Mouse (Mus musculus) heart, postnatal 10 days (tissue): ENCODE results near the gene Ptprj. TPM values are rescaled to one million over a fixed set of nuclear protein-coding genes. Genes with fewer than 3 reads are reported as not detected.

Experiments used
- DNase-seq, 2 experiments: peaks; one replicate each; pipeline ENCODE4 v3.0.0; 2021
- intact Hi-C: fragments of 180-260 bp; cut with DNase I; formaldehyde crosslinking; loops from one replicate; pipeline ENCODE4 v1.15.1; 2025
- total RNA-seq, 2 experiments: library from RNA; stranded (reverse); gene quantifications; 2 replicates each; pipeline ENCODE4 v1.2.3; 2021

The Ptprj gene
- total RNA-seq, result 10 to 100 TPM in 1 of 2 experiments, 1 to 10 TPM in 1; 9.1 to 13.1 TPM

- DNase-seq, result peak; percentile 73 to 75
- intact Hi-C loops, result loop anchor here (1.0 kb wide), 2 partner anchors 99 to 105 kb away; no protein-coding TSS in a partner anchor
These were observed at the start of gene Ptprj for GRCm38 (mm10) chr2:90580236-90581005. TSS of gene Ptprj (minus strand) at chr2:90580647.

GRCm38 (mm10) chr2:90629552-90629951, 49.1 kb upstream of the Ptprj start:
- intact Hi-C loops, result no loop called here
- no peak for DNase-seq

GRCm38 (mm10) chr2:90628261-90628660, 47.8 kb upstream of the Ptprj start:
- intact Hi-C loops, result no loop called here
- no peak for DNase-seq

- peak; percentile 65 to 75 for DNase-seq
- intact Hi-C loops, result loop anchor here (1.0 kb wide), 1 partner anchor 152 kb away; no protein-coding TSS in a partner anchor
These were observed 44.5 kb upstream of the Ptprj start for GRCm38 (mm10) chr2:90624920-90625319.

- DNase-seq, result peak in 1 of 2 experiments; percentile 19
- intact Hi-C loops, result no loop called here
These were observed 43.9 kb upstream of the Ptprj start for GRCm38 (mm10) chr2:90624339-90624738.

- no peak for DNase-seq
- intact Hi-C loops, result no loop called here
These were observed 40.4 kb upstream of the Ptprj start for GRCm38 (mm10) chr2:90620815-90621214.

- intact Hi-C loops, result no loop called here
- no peak for DNase-seq
These were observed 39.2 kb upstream of the Ptprj start for GRCm38 (mm10) chr2:90619648-90620047.

GRCm38 (mm10) chr2:90614651-90615171, 34.3 kb upstream of the Ptprj start:
- DNase-seq, result no peak
- intact Hi-C loops, result no loop called here

- DNase-seq, result no peak
- intact Hi-C loops, result no loop called here
These were observed 33.1 kb upstream of the Ptprj start for GRCm38 (mm10) chr2:90613591-90613990.

- DNase-seq, result peak; percentile 20 to 21
- intact Hi-C loops, result no loop called here
These were observed 32.6 kb upstream of the Ptprj start for GRCm38 (mm10) chr2:90613006-90613405.

GRCm38 (mm10) chr2:90611959-90612571, 31.6 kb upstream of the Ptprj start:
- intact Hi-C loops, result no loop called here
- peak; percentile 82 for DNase-seq

- DNase-seq, result no peak
- intact Hi-C loops, result no loop called here
These were observed 20.6 kb upstream of the Ptprj start for GRCm38 (mm10) chr2:90601056-90601455.

GRCm38 (mm10) chr2:90588141-90588540, 7.7 kb upstream of the Ptprj start:
- DNase-seq, result no peak
- intact Hi-C loops, result no loop called here

- intact Hi-C loops, result no loop called here
- DNase-seq, result no peak
These were observed 4.1 kb upstream of the Ptprj start for GRCm38 (mm10) chr2:90584506-90584905.

- peak in 1 of 2 experiments; percentile 24 for DNase-seq
- intact Hi-C loops, result no loop called here
These were observed 3.2 kb upstream of the Ptprj start for GRCm38 (mm10) chr2:90583628-90584131.

GRCm38 (mm10) chr2:90582814-90583213, 2.4 kb upstream of the Ptprj start:
- intact Hi-C loops, result no loop called here
- no peak for DNase-seq

GRCm38 (mm10) chr2:90582311-90582710, 1.9 kb upstream of the Ptprj start:
- no peak for DNase-seq
- intact Hi-C loops, result no loop called here

GRCm38 (mm10) chr2:90581796-90582125, 1.3 kb upstream of the Ptprj start:
- intact Hi-C loops, result no loop called here

GRCm38 (mm10) chr2:90581006-90581795, 754 bp upstream of the Ptprj start:
- intact Hi-C loops, result no loop called here
- DNase-seq, result no peak

More at GRCm38 (mm10) chr2:90581796-90582125, 1.3 kb upstream of the Ptprj start:
- DNase-seq, result no peak

GRCm38 (mm10) chr2:90579728-90580235, 665 bp downstream of the Ptprj start:
- intact Hi-C loops, result loop anchor here (1.0 kb wide), 2 partner anchors 100 to 104 kb away; no protein-coding TSS in a partner anchor
- peak; percentile 68 to 75 for DNase-seq
